Mouse (Mus musculus) heart, embryonic 14.5 days (tissue): ENCODE data around the gene Llph. TPM values are rescaled to one million over a fixed set of nuclear protein-coding genes. Genes with fewer than 3 reads are reported as not detected.

Experiments
- ATAC-seq: fragments of 200-750 bp; cut with Nextera tagmentation; 2 replicates; pipeline ENCODE4 v1.8.0; 2017; ENCODE audit warnings: low read depth, moderate TSS enrichment; ENCODE audit not compliant: insufficient number of reproducible peaks, insufficient read depth, low FRiP score
- H3K27ac ChIP-seq, 2 experiments: fragments of 200-500 bp in 1 of 2; fragments of 300-500 bp in 1 of 2; sonication (generic) in 1 of 2; replicated peaks in 1 of 2; 2 replicates each; pipeline ENCODE4 v1.5.1; 2012 to 2014; ENCODE audit warnings: low read depth in 2 of 2, low read length in 2 of 2, control low read depth in 1 of 2, mild to moderate bottlenecking in 1 of 2, mixed read lengths in 1 of 2; ENCODE audit not compliant: control insufficient read depth in 1 of 2, insufficient read depth in 1 of 2
- H3K27me3 ChIP-seq: fragments of 300-500 bp; sonication (generic); 2 replicates; pipeline ENCODE4 v1.6.1; 2014; ENCODE audit warnings: mild to moderate bottlenecking, low read length, control low read depth; ENCODE audit not compliant: control insufficient read depth, insufficient read depth
- H3K36me3 ChIP-seq: fragments of 300-500 bp; sonication (generic); 2 replicates; pipeline ENCODE4 v1.6.1; 2014; ENCODE audit warnings: mild to moderate bottlenecking, control low read depth, low read length, mixed read lengths; ENCODE audit not compliant: control insufficient read depth, insufficient read depth
- H3K4me1 ChIP-seq, 2 experiments: fragments of 200-500 bp in 1 of 2; fragments of 300-500 bp in 1 of 2; sonication (generic) in 1 of 2; 2 replicates each; pipeline ENCODE4 v1.6.1; 2012 to 2014; ENCODE audit warnings: low read length in 2 of 2, control low read depth in 1 of 2, mixed read lengths in 1 of 2; ENCODE audit not compliant: control insufficient read depth in 2 of 2, insufficient read depth in 2 of 2
- H3K4me2 ChIP-seq: fragments of 300-500 bp; sonication (generic); 2 replicates; pipeline ENCODE4 v1.6.1; 2014; ENCODE audit warnings: mild to moderate bottlenecking, low read length
- H3K4me3 ChIP-seq, 2 experiments: fragments of 200-500 bp in 1 of 2; fragments of 300-500 bp in 1 of 2; sonication (generic) in 1 of 2; 2 replicates each; pipeline ENCODE4 v1.5.1; 2012 to 2014; ENCODE audit warnings: low read length in 2 of 2, mild to moderate bottlenecking in 2 of 2, control low read depth in 1 of 2, low read depth in 1 of 2, moderate library complexity in 1 of 2; ENCODE audit not compliant: control insufficient read depth in 1 of 2, insufficient read depth in 1 of 2
- H3K9ac ChIP-seq: fragments of 300-500 bp; sonication (generic); 2 replicates; pipeline ENCODE4 v1.6.1; 2014; ENCODE audit warnings: mild to moderate bottlenecking, low read length
- H3K9me3 ChIP-seq: fragments of 300-500 bp; sonication (generic); 2 replicates; pipeline ENCODE4 v1.6.1; 2016; ENCODE audit warnings: low read length, control low read depth; ENCODE audit not compliant: control insufficient read depth
- WGBS: fragments of 180-500 bp; shearing (Covaris S2); extraction: QIAGEN DNeasy Blood & Tissue Kit; methylation state at CpG from one replicate; pipeline ENCODE4 v1.1.7; 2014; 5-methylcytosine and 5-hydroxymethylcytosine counted together
- polyA plus RNA-seq: library from polyadenylated mRNA; unstranded; fragments of >200 nt; fragmentation: Nextera tagmentation; extraction: Ambion mirVana; gene quantifications from 2 replicates; pipeline ENCODE4 v1.2.1, GENCODE M21; 2014

Llph gene
- polyA plus RNA-seq, 1 experiment from 2014 or later: 30.9 TPM

GRCm38 (mm10) chr10:120246994-120247750 lies 20.3 kb downstream of the Llph start:
- no peak overlapping the region for H3K27ac ChIP-seq
- no peaks in the 10 kb centered on the region for H3K9me3 ChIP-seq
- H3K4me2 ChIP-seq: no peak overlapping the region
- no peak for ATAC-seq
- H3K4me1 ChIP-seq: peaks cover 0 to 2% of the 10 kb centered on the region in 2 experiments; a peak in 1 of 4 replicates
- H3K9ac ChIP-seq: no peak overlapping the region
- H3K4me3 ChIP-seq: no peak overlapping the region
- WGBS: 32% methylated on average over 9 of the region's 9 CpGs
- no peaks in the 10 kb centered on the region for H3K36me3 ChIP-seq
- H3K27me3 ChIP-seq: no peaks in the 10 kb centered on the region

GRCm38 (mm10) chr10:120250911-120251683 lies 24.2 kb downstream of the Llph start:
- H3K9me3 ChIP-seq: no peaks in the 10 kb centered on the region
- no peaks in the 10 kb centered on the region for H3K4me1 ChIP-seq
- H3K36me3 ChIP-seq: no peaks in the 10 kb centered on the region
- no peak for ATAC-seq
- H3K27me3 ChIP-seq: no peaks in the 10 kb centered on the region
- H3K4me2 ChIP-seq: no peak overlapping the region
- H3K9ac ChIP-seq: no peak overlapping the region
- no peak overlapping the region for H3K27ac ChIP-seq
- H3K4me3 ChIP-seq: no peak overlapping the region
- 53% methylated on average over 11 of the region's 11 CpGs for WGBS

GRCm38 (mm10) chr10:120251791-120252190 lies 24.9 kb downstream of the Llph start:
- H3K9ac ChIP-seq: no peak overlapping the region
- no peak overlapping the region for H3K4me2 ChIP-seq
- H3K36me3 ChIP-seq: no peaks in the 10 kb centered on the region
- H3K4me3 ChIP-seq: no peak overlapping the region
- no peak overlapping the region for H3K27ac ChIP-seq
- WGBS: 90% methylated on average over 4 of the region's 4 CpGs
- no peaks in the 10 kb centered on the region for H3K9me3 ChIP-seq
- no peaks in the 10 kb centered on the region for H3K4me1 ChIP-seq
- no peaks in the 10 kb centered on the region for H3K27me3 ChIP-seq
- ATAC-seq: no peak

GRCm38 (mm10) chr10:120252800-120253199 lies 25.9 kb downstream of the Llph start:
- Histone ChIP-seq H3K4me1 (no peaks in the 10 kb centered on the region), H3K36me3 (no peaks in the 10 kb centered on the region), H3K4me2 (0 out of 2 replicates have a peak overlapping the region, but pooled peaks have one; percentile 1), H3K27ac (no peak overlapping the region), H3K4me3 (no peak overlapping the region), H3K9me3 (no peaks in the 10 kb centered on the region), H3K9ac (no peak overlapping the region), H3K27me3 (no peaks in the 10 kb centered on the region)
- no peak for ATAC-seq
- WGBS: 29% methylated on average over 8 of the region's 8 CpGs

- Histone ChIP-seq H3K9me3 (no peaks in the 10 kb centered on the region), H3K9ac (no peak overlapping the region), H3K36me3 (no peaks in the 10 kb centered on the region)
Measured at GRCm38 (mm10) chr10:120257231-120257630, 30.4 kb downstream of the Llph start.

GRCm38 (mm10) chr10:120267790-120268189 lies 40.9 kb downstream of the Llph start:
- H3K27me3 ChIP-seq: no peaks in the 10 kb centered on the region
- no peak overlapping the region for H3K4me2 ChIP-seq
- 0 out of 2 replicates have a peak, but pooled peaks cover 3% of the 10 kb centered on the region for H3K9me3 ChIP-seq
- H3K36me3 ChIP-seq: no peaks in the 10 kb centered on the region
- no peak overlapping the region for H3K4me3 ChIP-seq
- 77% methylated on average over 12 of the region's 12 CpGs for WGBS
- H3K9ac ChIP-seq: no peak overlapping the region
- H3K27ac ChIP-seq: no peak overlapping the region
- peaks cover 7 to 9% of the 10 kb centered on the region in 2 experiments; a peak in 3 of 4 replicates for H3K4me1 ChIP-seq
- ATAC-seq: no peak

More at GRCm38 (mm10) chr10:120257231-120257630, 30.4 kb downstream of the Llph start:
- no peaks in the 10 kb centered on the region for H3K4me1 ChIP-seq
- ATAC-seq: no peak
- no peak overlapping the region for H3K27ac ChIP-seq
- 21% methylated on average over 11 of the region's 11 CpGs for WGBS
- H3K27me3 ChIP-seq: no peaks in the 10 kb centered on the region
- no peak overlapping the region for H3K4me3 ChIP-seq
- no peak overlapping the region for H3K4me2 ChIP-seq

GRCm38 (mm10) chr10:120269946-120270345 lies 43.1 kb downstream of the Llph start:
- Histone ChIP-seq H3K27me3 (no peaks in the 10 kb centered on the region), H3K4me1 (peaks cover 7 to 9% of the 10 kb centered on the region in 2 experiments; a peak in 3 of 4 replicates), H3K9me3 (no peaks in the 10 kb centered on the region), H3K9ac (no peak overlapping the region), H3K27ac (no peak overlapping the region), H3K4me3 (no peak overlapping the region), H3K4me2 (no peak overlapping the region), H3K36me3 (no peaks in the 10 kb centered on the region)
- WGBS: 96% methylated on average over 13 of the region's 13 CpGs
- ATAC-seq: no peak
